Mouse (Mus musculus): ENCODE data around the gene Gm9513.

Gene Gm9513

GRCm38 (mm10) chr9:36475338-36475737, at the start of gene Gm9513:
Gene Gm9513, plus strand, starts transcription at chr9:36475638.
- no peak for DNase-seq

- no peak for DNase-seq
Measured at GRCm38 (mm10) chr9:36431584-36431983, 43.9 kb upstream of the Gm9513 start, which contains the start of gene Gm7257. Gene Gm7257, plus strand, starts transcription at chr9:36431884.

DNA sequence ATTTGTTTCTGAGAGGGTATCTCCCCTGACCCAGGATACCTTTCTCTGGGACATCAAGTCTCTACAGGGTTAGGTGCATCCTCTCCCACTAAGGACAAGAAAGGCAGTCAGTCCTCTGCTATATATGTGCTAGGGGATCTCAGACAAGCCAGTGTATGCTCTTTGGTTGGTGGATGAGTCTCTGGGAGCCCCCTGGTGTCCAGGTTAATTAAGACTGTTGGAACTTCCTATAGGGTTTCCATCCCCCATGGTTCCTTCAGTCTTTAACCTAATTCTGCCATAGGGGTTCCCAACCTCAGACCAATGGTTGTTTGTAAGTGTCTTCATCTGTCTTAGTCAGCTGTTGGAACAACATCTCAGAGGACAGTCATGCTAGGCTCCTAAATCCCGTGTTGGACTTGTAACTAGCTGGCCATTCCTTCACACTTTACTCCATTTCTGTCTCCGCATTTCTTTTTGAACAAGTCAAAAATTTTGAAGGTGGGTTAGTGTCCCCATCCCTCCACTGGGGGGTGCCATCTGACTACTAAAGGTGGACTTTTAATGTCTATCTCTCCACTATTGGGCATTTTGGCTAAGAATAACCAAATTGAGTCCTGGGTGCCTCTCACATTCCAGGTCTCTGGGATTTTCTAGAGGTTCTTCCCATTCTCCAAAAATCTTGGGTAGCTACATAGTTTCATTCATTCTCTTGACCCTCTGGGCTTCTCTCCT, 40.2 kb upstream of the Gm9513 start:
- DNase-seq: no peak

DNA sequence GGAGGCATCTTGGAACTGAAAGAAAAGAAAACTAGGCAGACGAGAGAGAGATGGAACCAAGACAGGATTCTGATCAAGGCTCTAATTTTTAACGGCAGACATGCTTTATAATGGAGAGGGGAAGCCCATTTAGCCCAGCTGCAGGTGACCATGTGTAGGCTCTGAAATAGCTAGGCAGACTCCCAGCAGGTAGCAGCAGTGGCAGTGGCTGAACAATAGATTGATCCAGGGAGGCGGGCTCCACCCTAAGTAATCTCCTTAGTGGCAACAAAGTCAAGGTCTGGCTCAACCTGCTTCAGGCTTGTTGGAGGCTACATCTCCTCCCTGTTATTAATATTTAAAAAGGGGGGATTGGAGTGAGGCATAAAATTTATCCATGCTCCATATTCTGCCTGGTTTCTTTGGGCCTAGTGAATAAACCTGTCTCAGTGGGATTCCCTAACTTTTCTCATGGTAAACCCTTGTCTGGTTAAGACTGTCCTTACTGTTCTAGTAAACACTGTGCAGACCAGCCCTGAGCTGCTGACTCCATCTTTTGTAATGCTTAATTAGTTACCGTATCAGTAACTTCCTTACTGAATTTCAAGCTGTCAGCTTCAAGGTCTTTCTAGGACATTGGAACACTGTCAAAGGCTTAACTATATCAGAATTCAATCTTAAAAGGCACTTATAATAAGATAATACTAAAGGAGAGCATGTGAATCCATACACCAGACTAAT, 19.2 kb downstream of the Gm9513 start:
- no peak for DNase-seq

- DNase-seq: no peak
Measured at GRCm38 (mm10) chr9:36495824-36496223, 20.4 kb downstream of the Gm9513 start.

DNA sequence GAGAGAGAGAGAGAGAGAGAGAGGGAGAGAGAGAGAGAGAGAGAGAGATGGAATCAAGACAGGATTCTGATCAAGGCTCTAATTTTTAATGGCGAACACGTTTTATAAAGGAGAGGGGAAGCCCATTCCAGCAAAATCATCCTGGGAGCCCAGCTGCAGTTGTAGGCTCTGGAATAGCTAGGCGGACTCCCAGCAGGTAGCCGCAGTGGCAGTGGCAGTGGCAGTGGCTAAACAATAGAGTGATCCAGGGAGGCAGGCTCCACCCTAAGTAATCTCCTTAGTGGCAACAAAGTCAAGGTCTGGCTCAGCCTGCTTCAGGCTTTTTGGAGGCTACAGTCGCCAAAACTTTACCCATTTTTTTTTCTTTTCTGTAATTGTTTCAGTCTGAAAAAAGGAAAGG, 28.8 kb downstream of the Gm9513 start:
- no peak for DNase-seq
